Mouse (Mus musculus): ENCODE measurements at regions not wholly inside any gene's neighbourhood (a gene's known extent, or its start where the extent isn't known, plus 50 kb on each side); places are given as distances from the start of the nearest gene placed in this dataset.

- Histone ChIP-seq H3K4me1 (ENCODE audit: control insufficient read depth, insufficient read depth, low read length) (no peaks in the 10 kb centered on the region), H3K4me3 (ENCODE audit: insufficient read depth, low read length) (no peak overlapping the region), H3K27ac (ENCODE audit: insufficient read depth, low read length) (no peak overlapping the region)
- TF ChIP-seq POLR2A (IDR thresholded peaks at IDR 0.05; ENCODE audit: extremely low read depth, insufficient read depth, low read length) = no peak
- no peak for TF ChIP-seq CTCF (IDR thresholded peaks at IDR 0.05; ENCODE audit: extremely low read depth, insufficient read depth, low read length)
These were observed 117.9 kb upstream of the Zfand5 start for GRCm38 (mm10) chr19:21154162-21154561.

DNA sequence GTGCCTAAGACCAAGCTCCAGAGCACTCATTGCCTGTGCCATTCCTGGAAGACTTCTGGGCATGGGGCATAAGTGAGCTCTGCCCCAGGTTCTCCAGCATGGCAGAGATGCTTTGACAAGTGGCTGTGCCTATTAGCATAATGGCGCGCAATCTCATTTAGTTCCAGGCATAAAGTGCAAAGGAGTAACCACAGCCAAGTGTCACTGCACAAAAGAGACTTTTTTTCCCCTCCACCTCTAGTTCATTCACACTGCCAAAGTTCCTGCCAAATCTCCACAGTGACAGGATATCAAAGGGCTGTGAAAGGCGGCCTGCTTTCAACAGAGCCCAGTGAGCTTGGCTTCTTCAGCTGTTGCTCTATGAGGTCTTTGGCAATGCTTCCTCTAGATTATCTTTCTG, 120.1 kb upstream of the Zfand5 start:
- Histone ChIP-seq H3K4me1 (ENCODE audit: control insufficient read depth, insufficient read depth, low read length) (no peaks in the 10 kb centered on the region), H3K27ac (ENCODE audit: insufficient read depth, low read length) (no peak overlapping the region), H3K4me3 (ENCODE audit: insufficient read depth, low read length) (no peak overlapping the region)
- TF ChIP-seq POLR2A (IDR thresholded peaks at IDR 0.05; ENCODE audit: extremely low read depth, insufficient read depth, low read length) (no peak), CTCF (IDR thresholded peaks at IDR 0.05; ENCODE audit: extremely low read depth, insufficient read depth, low read length) (no peak)

DNA sequence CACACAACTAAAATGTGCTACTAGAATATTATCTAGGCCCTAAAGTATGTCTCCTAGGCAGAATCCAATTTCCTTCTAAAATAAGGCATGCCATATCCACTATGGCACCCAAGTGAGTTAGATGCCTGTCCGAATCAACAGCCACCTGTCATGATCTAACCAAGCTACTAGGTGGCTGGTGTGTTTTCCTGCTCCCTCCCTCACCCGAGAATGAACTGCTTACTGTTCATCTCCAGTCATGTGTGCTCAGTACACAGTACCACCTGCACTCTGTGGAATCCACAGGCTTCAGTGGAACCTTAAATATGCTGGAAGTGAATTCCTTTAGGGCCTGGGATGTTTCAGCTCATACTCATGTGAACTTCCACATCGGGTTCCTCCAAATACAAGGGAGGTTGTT, 121.2 kb upstream of the Zfand5 start:
- Histone ChIP-seq H3K4me1 (ENCODE audit: control insufficient read depth, insufficient read depth, low read length) (no peaks in the 10 kb centered on the region), H3K4me3 (ENCODE audit: insufficient read depth, low read length) (no peak overlapping the region), H3K27ac (ENCODE audit: insufficient read depth, low read length) (no peak overlapping the region)
- TF ChIP-seq CTCF (IDR thresholded peaks at IDR 0.05; ENCODE audit: extremely low read depth, insufficient read depth, low read length) = no peak
- TF ChIP-seq POLR2A (IDR thresholded peaks at IDR 0.05; ENCODE audit: extremely low read depth, insufficient read depth, low read length) = no peak

GRCm38 (mm10) chr19:21150241-21150640, 121.8 kb upstream of the Zfand5 start:
- Histone ChIP-seq H3K4me3 (ENCODE audit: insufficient read depth, low read length) (no peak overlapping the region), H3K27ac (ENCODE audit: insufficient read depth, low read length) (no peak overlapping the region), H3K4me1 (ENCODE audit: control insufficient read depth, insufficient read depth, low read length) (no peaks in the 10 kb centered on the region)
- TF ChIP-seq CTCF (IDR thresholded peaks at IDR 0.05; ENCODE audit: extremely low read depth, insufficient read depth, low read length) = no peak
- TF ChIP-seq POLR2A (IDR thresholded peaks at IDR 0.05; ENCODE audit: extremely low read depth, insufficient read depth, low read length) = no peak

GRCm38 (mm10) chr19:21146860-21147390, 125.2 kb upstream of the Zfand5 start:
- H3K4me3 ChIP-seq (ENCODE audit: insufficient read depth, low read length) = no peak overlapping the region
- TF ChIP-seq CTCF (IDR thresholded peaks at IDR 0.05; ENCODE audit: extremely low read depth, insufficient read depth, low read length) (no peak), POLR2A (IDR thresholded peaks at IDR 0.05; ENCODE audit: extremely low read depth, insufficient read depth, low read length) (no peak)
- H3K27ac ChIP-seq (ENCODE audit: insufficient read depth, low read length) = no peak overlapping the region
- H3K4me1 ChIP-seq (ENCODE audit: control insufficient read depth, insufficient read depth, low read length) = no peaks in the 10 kb centered on the region

DNA sequence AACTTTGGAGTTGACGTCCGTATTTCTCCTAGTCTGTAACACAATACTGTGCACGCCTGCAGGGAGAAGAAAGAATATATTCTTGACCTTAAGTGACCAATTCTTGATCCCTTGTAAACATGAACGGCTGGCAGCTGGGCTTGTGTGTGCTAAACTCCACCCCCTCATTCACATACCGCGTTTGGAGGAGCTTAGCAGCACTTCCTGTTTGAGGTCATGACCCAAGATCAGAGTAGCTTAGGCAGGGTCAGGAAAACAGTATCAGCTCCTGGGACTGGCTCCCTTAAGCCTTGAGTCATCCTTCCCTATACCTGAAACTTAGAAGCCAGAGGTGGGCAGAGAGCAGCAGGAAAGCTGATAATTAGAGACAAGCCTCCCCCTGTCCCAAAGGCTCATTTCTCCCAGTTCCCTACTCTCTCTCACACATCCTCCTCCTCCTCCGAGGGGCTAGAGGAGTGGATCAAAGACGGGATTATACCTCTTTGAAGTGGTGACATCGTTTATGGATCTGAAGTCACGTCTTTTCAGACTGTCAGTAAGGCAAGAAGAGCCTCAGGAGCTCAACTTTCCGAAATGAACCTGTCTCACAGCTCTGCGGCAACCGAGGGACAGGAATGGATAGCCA, 127.3 kb upstream of the Zfand5 start:
- Histone ChIP-seq H3K4me3 (ENCODE audit: insufficient read depth, low read length) (no peak overlapping the region), H3K27ac (ENCODE audit: insufficient read depth, low read length) (no peak overlapping the region), H3K4me1 (ENCODE audit: control insufficient read depth, insufficient read depth, low read length) (no peaks in the 10 kb centered on the region)
- no peak for TF ChIP-seq POLR2A (IDR thresholded peaks at IDR 0.05; ENCODE audit: extremely low read depth, insufficient read depth, low read length)
- TF ChIP-seq CTCF (IDR thresholded peaks at IDR 0.05; ENCODE audit: extremely low read depth, insufficient read depth, low read length) = no peak

DNA sequence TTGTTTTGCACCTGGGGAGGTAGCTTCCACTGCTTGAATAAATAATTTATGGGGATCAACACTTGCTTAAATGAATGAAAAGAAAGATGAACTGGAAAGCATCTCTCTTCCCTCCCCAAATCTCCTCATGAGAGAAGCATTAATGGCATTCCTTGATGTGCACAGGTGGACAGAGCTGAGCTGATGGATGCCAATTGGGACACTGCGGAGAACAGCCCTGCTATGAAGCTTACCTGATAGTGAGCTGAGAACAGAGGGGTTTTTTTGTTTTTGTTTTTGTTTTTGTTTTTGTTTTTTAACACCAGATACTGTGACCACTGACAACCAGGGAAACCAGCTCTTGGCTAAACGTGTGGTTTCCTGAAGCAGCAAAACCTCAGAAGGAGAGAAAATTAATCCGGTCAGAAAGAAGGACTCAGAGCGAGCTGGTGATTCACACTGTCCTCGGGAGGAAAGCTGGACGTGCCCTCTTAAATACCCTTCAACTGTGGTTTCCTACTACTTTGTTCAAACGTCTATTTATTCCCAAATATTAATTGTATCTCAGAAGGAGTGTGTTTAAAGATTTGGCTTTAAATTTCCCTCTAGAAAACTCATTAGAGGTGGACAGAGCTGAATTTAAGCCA, 128.0 kb upstream of the Zfand5 start:
- no peaks in the 10 kb centered on the region for H3K4me1 ChIP-seq (ENCODE audit: control insufficient read depth, insufficient read depth, low read length)
- H3K4me3 ChIP-seq (ENCODE audit: insufficient read depth, low read length) = no peak overlapping the region
- H3K27ac ChIP-seq (ENCODE audit: insufficient read depth, low read length) = no peak overlapping the region
- no peak for TF ChIP-seq CTCF (IDR thresholded peaks at IDR 0.05; ENCODE audit: extremely low read depth, insufficient read depth, low read length)
- no peak for TF ChIP-seq POLR2A (IDR thresholded peaks at IDR 0.05; ENCODE audit: extremely low read depth, insufficient read depth, low read length)

DNA sequence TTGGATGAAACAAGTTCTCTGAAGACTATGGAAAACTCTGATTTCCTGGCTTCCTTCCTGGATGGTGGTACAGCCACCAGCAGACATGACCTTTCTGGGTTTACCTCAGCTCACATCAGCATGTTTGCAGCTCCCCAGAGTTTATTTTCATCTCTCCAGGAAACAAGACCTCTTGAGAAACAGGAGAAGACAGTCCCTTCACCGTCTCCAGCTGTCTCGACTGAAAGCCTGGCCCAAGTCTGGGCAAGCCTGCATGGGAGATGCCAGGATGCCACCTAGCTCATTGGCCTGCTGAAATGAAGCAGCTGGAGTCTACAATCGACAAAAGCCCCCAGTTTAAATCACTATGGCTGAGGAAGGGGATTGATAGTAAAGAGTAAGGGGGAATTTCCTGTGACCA, 131.6 kb upstream of the Zfand5 start:
- TF ChIP-seq POLR2A (IDR thresholded peaks at IDR 0.05; ENCODE audit: extremely low read depth, insufficient read depth, low read length) (no peak), CTCF (IDR thresholded peaks at IDR 0.05; ENCODE audit: extremely low read depth, insufficient read depth, low read length) (no peak)
- Histone ChIP-seq H3K4me1 (ENCODE audit: control insufficient read depth, insufficient read depth, low read length) (peaks cover 2% of the 10 kb centered on the region), H3K4me3 (ENCODE audit: insufficient read depth, low read length) (no peak overlapping the region), H3K27ac (ENCODE audit: insufficient read depth, low read length) (no peak overlapping the region)

DNA sequence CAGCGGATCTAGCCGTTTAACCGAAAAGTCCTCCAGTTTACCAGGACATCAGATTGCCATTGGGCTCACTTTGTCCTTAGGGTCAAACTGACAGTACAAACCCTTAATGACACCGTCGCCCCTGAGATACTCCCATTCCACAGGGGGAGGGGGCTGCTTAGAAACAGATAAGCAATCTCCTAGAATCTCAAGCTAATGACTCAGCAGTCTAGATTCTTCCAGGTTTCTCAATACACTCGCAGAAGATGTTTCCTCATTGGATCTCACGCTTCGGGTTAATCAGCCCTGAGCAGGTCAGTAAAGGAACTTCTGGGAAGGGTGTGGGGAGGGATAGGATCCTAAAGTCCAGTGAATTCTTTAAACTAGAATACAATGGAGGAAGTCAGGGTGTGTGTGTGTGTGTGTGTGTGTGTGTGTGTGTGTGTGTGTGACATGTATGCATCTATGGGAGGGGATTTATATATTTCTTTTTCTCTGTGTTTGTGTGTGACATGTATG, 133.0 kb upstream of the Zfand5 start:
- Histone ChIP-seq H3K4me1 (ENCODE audit: control insufficient read depth, insufficient read depth, low read length) (peaks cover 5% of the 10 kb centered on the region), H3K4me3 (ENCODE audit: insufficient read depth, low read length) (no peak overlapping the region), H3K27ac (ENCODE audit: insufficient read depth, low read length) (no peak overlapping the region)
- TF ChIP-seq POLR2A (IDR thresholded peaks at IDR 0.05; ENCODE audit: extremely low read depth, insufficient read depth, low read length) (no peak), CTCF (IDR thresholded peaks at IDR 0.05; ENCODE audit: extremely low read depth, insufficient read depth, low read length) (no peak)

GRCm38 (mm10) chr19:21136756-21137155, 135.3 kb upstream of the Zfand5 start:
- no peak overlapping the region for H3K27ac ChIP-seq (ENCODE audit: insufficient read depth, low read length)

More at GRCm38 (mm10) chr19:21136756-21137155, 135.3 kb upstream of the Zfand5 start:
- peaks cover 5% of the 10 kb centered on the region for H3K4me1 ChIP-seq (ENCODE audit: control insufficient read depth, insufficient read depth, low read length)
- H3K4me3 ChIP-seq (ENCODE audit: insufficient read depth, low read length) = no peak overlapping the region
- TF ChIP-seq POLR2A (IDR thresholded peaks at IDR 0.05; ENCODE audit: extremely low read depth, insufficient read depth, low read length) = no peak
- TF ChIP-seq CTCF (IDR thresholded peaks at IDR 0.05; ENCODE audit: extremely low read depth, insufficient read depth, low read length) = no peak

Data from cortical plate, adult 2 months (tissue).